Mouse (Mus musculus): ENCODE measurements around the gene D11Wsu47e.

DNA sequence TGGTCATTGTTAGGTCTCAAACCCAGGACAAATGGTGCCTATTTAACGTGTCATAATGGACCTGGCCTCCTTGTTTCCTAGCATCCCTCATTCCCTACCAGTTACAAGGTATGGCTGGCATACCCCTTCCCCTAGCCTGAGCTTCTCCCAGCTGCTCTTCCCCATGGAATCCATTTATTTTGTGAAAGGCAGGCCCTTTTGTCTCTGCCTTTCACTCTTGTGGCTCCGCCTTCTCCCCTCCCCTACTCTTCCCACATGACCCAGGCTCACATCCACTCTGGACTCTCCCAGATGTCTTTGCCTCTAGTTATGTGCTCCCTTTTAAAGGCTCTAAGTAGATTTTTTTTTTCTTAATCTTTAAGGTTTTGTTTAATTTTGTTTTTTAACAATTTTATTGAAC, 2.8 kb downstream of the D11Wsu47e start:
- TF ChIP-seq CTCF (IDR thresholded peaks at IDR 0.05; ENCODE audit: extremely low read depth, insufficient read depth, insufficient read length, insufficient replicate concordance) (no peak), POLR2A (IDR thresholded peaks at IDR 0.05; ENCODE audit: low read depth, low read length) (no peak)
